Mouse (Mus musculus) gastrocnemius, adult 2 months (tissue): ENCODE measurements at regions not wholly inside any gene's neighbourhood (a gene's known extent, or its start where the extent isn't known, plus 50 kb on each side); places are given as distances from the start of the nearest gene placed in this dataset.

Experiments
- DNase-seq: peaks from one replicate; pipeline ENCODE4 v3.0.0; 2022
- H3K27ac ChIP-seq: fragments of 200-600 bp; 2 replicates; pipeline ENCODE4 v1.8.1; 2022; ENCODE audit warnings: mild to moderate bottlenecking
- H3K4me3 ChIP-seq: fragments of 200-600 bp; 2 replicates; pipeline ENCODE4 v1.8.1; 2022; ENCODE audit warnings: mild to moderate bottlenecking, moderate library complexity
- CTCF ChIP-seq: fragments of 200-600 bp; IDR thresholded peaks from 2 replicates; pipeline ENCODE4 v1.8.1; 2022; ENCODE audit warnings: antibody characterized with exemption, mild to moderate bottlenecking, moderate library complexity
- intact Hi-C: fragments of 180-260 bp; cut with DNase I; formaldehyde crosslinking; loops from one replicate; pipeline ENCODE4 v1.15.1; 2025

DNA sequence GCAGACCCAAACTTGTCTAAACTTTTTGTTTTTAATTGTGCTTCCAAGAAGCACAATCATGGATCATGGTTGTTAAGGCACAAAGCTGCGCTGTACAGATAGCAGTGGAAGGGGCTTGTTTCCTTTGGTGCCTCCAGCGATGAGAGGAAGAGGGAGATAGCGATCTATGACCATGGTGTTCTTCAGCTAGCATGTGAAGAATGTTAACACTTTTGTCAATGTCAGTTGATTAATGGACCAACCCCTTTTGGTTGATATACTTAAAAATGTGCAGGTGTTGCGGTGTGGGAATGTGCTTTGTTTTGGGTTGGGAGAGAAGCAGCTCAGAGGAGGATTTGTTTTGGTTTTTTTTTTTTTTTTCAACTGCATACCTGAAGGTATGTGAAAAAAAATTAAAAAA is 324.0 kb upstream of the Kcnh8 start:
- intact Hi-C loops = no loop called here
- Histone ChIP-seq H3K4me3 (no peak overlapping the region), H3K27ac (no peak overlapping the region)
- no peak for DNase-seq
- TF ChIP-seq CTCF = no peak

DNA sequence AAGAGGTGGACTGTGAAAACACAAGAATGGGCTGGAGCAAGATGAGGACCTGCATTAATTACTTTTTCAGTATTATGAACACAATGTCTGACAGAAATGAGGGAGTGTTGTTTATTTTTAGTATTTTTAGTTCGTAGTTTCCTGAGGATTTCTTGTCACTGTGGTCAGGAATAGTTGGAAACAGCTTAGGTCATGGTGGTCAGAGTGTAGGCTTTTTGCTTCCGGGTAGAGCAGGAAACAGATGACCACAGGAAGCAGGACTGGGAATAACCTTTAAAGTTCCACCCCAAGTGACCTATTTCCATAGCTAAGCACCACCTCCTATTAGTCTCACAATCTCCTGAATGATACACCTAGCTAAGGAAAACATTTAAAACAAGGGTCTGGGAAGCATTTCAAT is 333.7 kb upstream of the Kcnh8 start:
- no peak for DNase-seq
- intact Hi-C loops = no loop called here
- H3K4me3 ChIP-seq = no peak overlapping the region
- TF ChIP-seq CTCF = no peak
- no peak overlapping the region for H3K27ac ChIP-seq

DNA sequence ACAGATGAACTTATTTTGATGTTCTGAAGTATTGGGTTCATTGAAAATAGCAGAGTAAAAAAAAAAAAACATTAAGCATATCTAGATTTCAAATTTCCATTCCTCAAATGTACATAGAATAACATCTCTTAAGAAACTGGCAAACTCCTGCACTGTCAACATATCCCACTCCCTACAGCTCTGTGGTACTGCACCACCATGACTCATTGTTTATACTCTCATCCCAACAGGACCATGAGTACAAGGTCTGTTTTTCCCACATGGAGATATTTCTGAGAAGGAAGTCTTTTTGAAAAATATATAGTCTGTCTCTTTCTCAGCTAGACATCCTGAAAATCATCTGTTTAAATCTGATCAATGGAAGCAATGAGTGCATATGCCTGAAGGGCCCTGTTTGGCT is 351.2 kb upstream of the Kcnh8 start:
- intact Hi-C loops = no loop called here
- H3K4me3 ChIP-seq = no peak overlapping the region
- H3K27ac ChIP-seq = no peak overlapping the region
- no peak for TF ChIP-seq CTCF
- no peak for DNase-seq

DNA sequence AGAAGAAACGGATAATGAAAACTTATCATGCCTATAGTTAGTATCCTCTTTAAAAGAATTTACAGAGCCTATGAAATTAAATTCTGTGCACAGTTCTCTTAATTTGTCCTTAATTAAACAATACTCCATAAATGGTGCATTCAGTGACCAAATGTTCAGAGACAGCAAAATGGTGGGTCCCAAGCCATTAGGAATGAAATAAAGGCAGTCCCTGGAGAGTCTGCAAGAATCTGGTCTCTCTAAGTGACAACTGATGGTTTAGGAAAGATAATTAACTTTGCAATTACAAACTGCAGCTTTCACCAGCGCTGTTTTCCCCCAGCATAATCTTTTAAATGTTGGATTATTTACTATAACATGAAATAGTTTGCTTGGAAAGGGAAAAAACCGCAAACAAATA is 376.9 kb upstream of the Kcnh8 start:
- intact Hi-C loops = no loop called here
- DNase-seq = no peak
- no peak overlapping the region for H3K27ac ChIP-seq
- no peak overlapping the region for H3K4me3 ChIP-seq
- TF ChIP-seq CTCF = no peak

- TF ChIP-seq CTCF = no peak
- intact Hi-C loops = no loop called here
- Histone ChIP-seq H3K27ac (no peak overlapping the region), H3K4me3 (no peak overlapping the region)
- no peak for DNase-seq
These were observed 382.1 kb upstream of the Kcnh8 start for GRCm38 (mm10) chr17:52220422-52220821.

DNA sequence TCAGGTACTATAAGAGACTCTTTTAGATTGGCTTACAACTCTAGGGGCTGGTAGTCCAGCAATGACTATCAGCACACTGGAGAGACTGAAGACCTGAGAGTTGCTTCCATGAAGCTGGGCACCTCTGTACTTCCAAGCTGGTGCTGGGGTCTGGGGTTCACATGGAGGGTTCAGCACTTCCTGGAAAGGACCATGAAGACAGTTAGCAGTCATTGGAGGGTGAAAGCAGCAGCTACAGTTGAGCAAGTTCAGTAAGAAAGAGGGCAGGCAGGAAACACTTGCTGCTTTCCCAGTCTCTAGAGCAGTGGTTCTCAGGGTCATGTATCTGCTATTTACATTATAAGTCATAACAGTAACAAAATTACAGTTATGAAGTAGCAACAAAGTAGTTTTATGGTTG is 384.3 kb upstream of the Satb1 start:
- no peak for TF ChIP-seq CTCF
- H3K27ac ChIP-seq = no peak overlapping the region
- H3K4me3 ChIP-seq = no peak overlapping the region
- no peak for DNase-seq
- intact Hi-C loops = no loop called here

DNA sequence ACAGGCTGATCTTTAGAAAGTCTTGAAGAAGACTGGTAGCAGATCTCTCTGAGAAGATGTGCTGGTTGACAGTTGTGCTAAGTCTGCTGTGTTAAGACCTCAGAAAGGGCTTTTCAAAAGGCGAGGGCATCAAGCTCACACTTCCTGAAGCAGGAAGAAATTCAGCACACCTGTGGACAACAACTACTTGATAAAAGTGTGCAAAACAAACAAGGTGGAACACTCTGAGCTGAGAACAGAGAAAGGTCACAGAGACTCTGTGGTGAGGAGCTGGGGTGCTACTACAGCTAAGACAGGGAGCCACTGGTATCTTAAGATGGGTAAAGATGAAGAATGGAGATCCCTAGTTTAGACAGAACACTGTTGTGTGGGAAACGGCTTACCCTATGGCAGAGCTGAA is 379.9 kb upstream of the Satb1 start:
- TF ChIP-seq CTCF = no peak
- intact Hi-C loops = no loop called here
- no peak overlapping the region for H3K4me3 ChIP-seq
- no peak overlapping the region for H3K27ac ChIP-seq
- DNase-seq = no peak

DNA sequence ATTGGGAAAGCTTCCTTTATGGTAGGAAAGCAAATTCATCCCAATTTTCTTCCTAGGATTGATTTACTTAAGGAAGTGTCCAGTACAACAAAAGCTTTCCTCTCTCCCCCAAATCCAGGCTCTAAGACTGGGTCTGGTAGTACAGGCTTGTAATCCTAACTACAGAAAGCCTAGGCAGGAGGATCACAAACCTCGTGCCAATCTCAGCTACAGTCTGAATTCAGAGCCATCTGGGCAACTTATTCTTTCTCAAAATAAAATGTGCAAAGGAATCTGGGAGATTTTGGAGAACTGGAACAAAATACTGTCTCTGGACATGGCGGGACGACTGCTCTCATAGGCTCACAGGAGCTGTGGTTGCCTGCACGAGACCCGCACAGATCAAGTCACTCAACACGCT is 377.4 kb upstream of the Satb1 start:
- intact Hi-C loops = no loop called here
- H3K27ac ChIP-seq = no peak overlapping the region
- DNase-seq = no peak
- no peak for TF ChIP-seq CTCF
- no peak overlapping the region for H3K4me3 ChIP-seq

DNA sequence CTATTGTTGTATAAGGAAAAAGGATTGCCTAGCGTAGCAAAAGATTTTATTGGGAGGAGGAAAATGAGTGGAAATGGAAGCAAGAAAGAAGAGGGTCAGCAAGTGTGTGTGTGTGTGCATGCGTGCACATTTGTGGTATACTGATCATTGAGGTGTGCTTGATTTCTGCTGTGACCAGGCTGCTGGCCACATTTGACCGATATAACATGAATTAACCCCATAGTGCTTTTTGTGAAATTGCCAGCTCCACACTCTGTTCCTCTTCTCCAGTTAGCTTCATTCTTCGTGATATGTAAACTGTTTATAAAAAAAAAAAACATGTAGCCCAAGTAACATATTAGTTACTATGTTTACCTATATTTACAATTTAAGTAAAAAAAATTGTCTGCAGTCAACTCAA is 364.6 kb upstream of the Satb1 start:
- no peak for DNase-seq
- intact Hi-C loops = no loop called here
- Histone ChIP-seq H3K27ac (no peak overlapping the region), H3K4me3 (no peak overlapping the region)
- TF ChIP-seq CTCF = no peak

- intact Hi-C loops = no loop called here
- no peak overlapping the region for H3K4me3 ChIP-seq
- H3K27ac ChIP-seq = no peak overlapping the region
- TF ChIP-seq CTCF = no peak
- peak; percentile 15 for DNase-seq
These were observed 363.7 kb upstream of the Satb1 start for GRCm38 (mm10) chr17:52196811-52197210.

GRCm38 (mm10) chr17:52195804-52196203 is 362.7 kb upstream of the Satb1 start:
- no peak for DNase-seq
- Histone ChIP-seq H3K27ac (no peak overlapping the region), H3K4me3 (no peak overlapping the region)
- intact Hi-C loops = no loop called here
- no peak for TF ChIP-seq CTCF

- Histone ChIP-seq H3K27ac (no peak overlapping the region), H3K4me3 (no peak overlapping the region)
- intact Hi-C loops = no loop called here
- no peak for DNase-seq
- no peak for TF ChIP-seq CTCF
These were observed 358.1 kb upstream of the Satb1 start for GRCm38 (mm10) chr17:52191064-52191682.

- no peak for DNase-seq
- Histone ChIP-seq H3K27ac (no peak overlapping the region), H3K4me3 (no peak overlapping the region)
- TF ChIP-seq CTCF = peak; percentile 22; the same call in 1 of the 2 replicates
- intact Hi-C loops = no loop called here
These were observed 349.6 kb upstream of the Satb1 start for GRCm38 (mm10) chr17:52182706-52183105.

- no peak overlapping the region for H3K27ac ChIP-seq
- TF ChIP-seq CTCF = no peak
- H3K4me3 ChIP-seq = no peak overlapping the region
- intact Hi-C loops = no loop called here
- no peak for DNase-seq
These were observed 344.9 kb upstream of the Satb1 start for GRCm38 (mm10) chr17:52177996-52178395.
